9 mouse cellular contexts compared by ENCODE assay signal in genomic region chr4:137931009-137931757, GRCm38 (mm10).
DNase-seq lines count a peak whose midpoint lies in the region; ATAC-seq and TF ChIP-seq lines count a peak whose summit lies in the region.
"Had no signal": no experiment of that assay in that cellular context is flagged by ENCODE, and none has a peak within 500 bp of the region (broad histone marks: within the 10 kb centered on the region; RNA-seq: fewer than 3 reads in every experiment).

No protein-coding gene starts in this region.

- H3K36me3 ChIP-seq in forebrain, embryonic 13.5 days (ENCODE audit: poor library complexity, severe bottlenecking): peaks cover 12% of the 10 kb centered on the region

- H3K27me3 ChIP-seq in forebrain, embryonic 13.5 days: peaks cover 43% of the 10 kb centered on the region
- H3K27me3 ChIP-seq in cerebellum, adult 2 months (ENCODE audit: control insufficient read depth, insufficient read depth, low read length): no peaks in the 10 kb centered on the region
- H3K27me3 ChIP-seq: Patski had no signal

- ATAC-seq in forebrain, embryonic 13.5 days: peak; percentile 76
- ATAC-seq in megakaryocyte-erythroid progenitor cell, adult 5-6 weeks (replicated peaks; ENCODE audit: low FRiP score, low TSS enrichment, poor library complexity, severe bottlenecking): peak; percentile 95
- ATAC-seq: Patski had no signal

- H3K27ac ChIP-seq in forebrain, embryonic 13.5 days: peak overlapping the region; percentile 90
- no peak overlapping the region for H3K27ac ChIP-seq in cerebellum, adult 2 months (ENCODE audit: insufficient read depth, low read length)

- DNase-seq in 3134 (ENCODE audit: extremely low read depth, insufficient read length, low spot score): peak; percentile 61
- DNase-seq in adrenal gland, postnatal 36 days: peak; percentile 88
- peak; percentile 76 to 80 for DNase-seq in heart, postnatal 36 days
- peak; percentile 25 to 50 for DNase-seq in left cerebral cortex, postnatal 14 days (ENCODE audit: low spot score in 2 of 2)
- peak; percentile 64 to 76 for DNase-seq in spleen, postnatal 4 days (ENCODE audit: low spot score in 2 of 2)
- DNase-seq in cerebellum, adult 2 months: no peak

- peaks cover 40% of the 10 kb centered on the region for H3K4me1 ChIP-seq in forebrain, embryonic 13.5 days
- H3K4me1 ChIP-seq in cerebellum, adult 2 months (ENCODE audit: control insufficient read depth, insufficient read depth, low read length): peaks cover 36% of the 10 kb centered on the region

- WGBS in forebrain, embryonic 13.5 days: 12% methylated on average over 18 of the region's 18 CpGs
- WGBS in cerebellum, adult 2 months: 31% methylated on average over 18 of the region's 18 CpGs

- TF ChIP-seq POLR2A in cerebellum, adult 2 months (IDR thresholded peaks at IDR 0.05; ENCODE audit: borderline replicate concordance, insufficient read depth, low read length): no peak

- peak overlapping the region; percentile 36 for H3K4me2 ChIP-seq in forebrain, embryonic 13.5 days

- intact Hi-C loops in heart, postnatal 36 days (cut with DNase I): loop anchor here (2.0 kb wide), 1 partner anchor 18 kb away; no protein-coding TSS in a partner anchor
- intact Hi-C loops in left cerebral cortex, postnatal 14 days (cut with DNase I): no loop called here

- no peak for TF ChIP-seq CTCF in cerebellum, adult 2 months (IDR thresholded peaks at IDR 0.05; ENCODE audit: borderline replicate concordance, insufficient read depth, low read depth, low read length)

- peak overlapping the region; percentile 34; the same call in 1 of the 2 replicates for H3K9ac ChIP-seq in forebrain, embryonic 13.5 days

- H3K9me3 ChIP-seq in forebrain, embryonic 13.5 days (replicated peaks): no peaks in the 10 kb centered on the region; the same call in 1 of the 2 replicates

- no peak overlapping the region for H3K4me3 ChIP-seq in forebrain, embryonic 13.5 days
- no peak overlapping the region for H3K4me3 ChIP-seq in cerebellum, adult 2 months (replicated peaks; ENCODE audit: insufficient read depth, low read depth, low read length)

Comparison
In these comparisons a context has a peak if more than half of its experiments do, and no peak if none do; other contexts are left out.
1. DNase-seq: peak in 3134 (single experiment), adrenal gland, postnatal 36 days (2 of 2), heart, postnatal 36 days (2 of 2), left cerebral cortex, postnatal 14 days (2 of 2) and spleen, postnatal 4 days (2 of 2); none in cerebellum, adult 2 months (0 of 2).